Mouse (Mus musculus) hindlimb bud, embryonic 11.5 days (tissue): ENCODE data around the gene Ptch1.

Experiments
- DNase-seq: peaks from one replicate; pipeline ENCODE4 v3.0.0-alpha.2; 2012; ENCODE audit warnings: low read depth, low spot score; ENCODE audit errors: extremely low spot score

Ptch1 gene

DNA sequence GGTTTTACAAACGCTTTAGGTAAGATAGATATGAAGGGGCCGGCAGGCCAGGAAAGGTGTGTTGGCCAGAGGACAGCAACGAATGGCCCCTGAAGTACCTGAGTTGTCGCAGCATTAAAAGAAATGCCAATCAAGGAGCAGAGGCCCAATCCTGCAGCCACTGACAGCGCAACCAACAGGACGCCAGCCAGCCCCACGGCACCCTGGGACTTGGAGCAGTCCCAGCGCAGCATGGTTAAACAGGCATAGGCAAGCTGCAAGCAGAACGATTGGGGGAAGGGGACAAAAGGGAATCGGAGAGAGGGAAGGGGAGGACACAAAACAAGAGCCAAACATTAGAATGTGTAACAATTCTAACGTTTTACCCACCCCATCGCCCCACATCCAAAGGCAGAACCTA is 32.8 kb downstream of the Ptch1 start:
- DNase-seq, result no peak

DNA sequence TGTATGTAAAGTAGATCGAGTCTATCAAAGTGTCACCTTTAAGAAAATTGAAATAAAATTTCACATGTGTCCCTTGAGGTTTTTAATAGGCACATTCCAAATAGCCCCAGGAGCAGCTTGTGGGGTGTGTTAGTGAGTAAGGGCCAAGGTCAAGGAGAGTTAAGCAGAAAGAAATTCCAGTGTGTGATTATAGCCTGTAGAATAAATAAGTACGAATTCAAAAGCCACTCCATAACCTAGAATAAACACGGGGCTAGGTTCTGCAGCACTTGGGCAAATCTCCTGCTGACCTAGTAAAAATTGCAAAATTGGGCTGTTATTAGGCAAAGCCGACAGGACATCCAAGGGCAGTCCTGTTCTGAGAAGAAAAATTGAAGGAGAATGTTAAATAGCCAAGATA is 38.4 kb downstream of the Ptch1 start:
- no peak for DNase-seq

DNA sequence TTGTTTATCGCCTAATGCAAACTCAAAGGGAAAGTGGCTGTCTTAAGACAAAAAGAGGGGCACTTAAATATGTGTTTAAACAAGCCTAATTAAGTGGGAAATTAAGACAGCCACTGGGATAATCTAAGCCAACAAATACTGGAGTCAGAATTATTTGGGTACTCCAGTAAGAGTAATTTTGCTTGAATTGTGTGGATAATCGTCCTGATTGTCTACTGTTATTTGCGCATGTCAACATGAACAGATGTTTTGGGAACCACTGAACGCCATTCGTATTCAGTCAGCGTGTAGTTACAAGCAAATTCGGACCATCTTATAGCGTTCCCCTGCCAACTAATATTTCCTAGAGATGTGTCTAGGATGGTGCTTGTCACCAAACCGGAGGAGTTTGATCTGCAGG is 42.5 kb downstream of the Ptch1 start:
- no peak for DNase-seq

DNA sequence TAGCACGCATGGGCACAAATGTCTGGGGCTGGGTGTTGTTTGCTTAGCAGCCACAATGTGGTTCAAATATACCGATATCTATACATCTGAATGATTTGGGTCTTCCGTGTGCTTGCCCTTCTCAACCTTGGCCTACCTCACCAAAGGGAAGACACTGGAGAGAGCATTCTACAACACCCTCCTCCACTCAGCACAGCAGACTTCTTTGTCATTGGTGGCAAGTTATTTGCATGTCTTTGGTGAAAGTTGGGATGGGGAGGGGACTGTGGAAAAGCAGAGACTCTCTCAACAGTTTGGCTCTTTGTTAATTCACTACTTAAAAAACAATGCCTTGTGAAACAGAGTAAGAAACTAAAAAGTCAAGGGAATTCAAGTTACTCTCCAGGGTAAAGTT is 43.0 kb downstream of the Ptch1 start:
- DNase-seq, result no peak

DNA sequence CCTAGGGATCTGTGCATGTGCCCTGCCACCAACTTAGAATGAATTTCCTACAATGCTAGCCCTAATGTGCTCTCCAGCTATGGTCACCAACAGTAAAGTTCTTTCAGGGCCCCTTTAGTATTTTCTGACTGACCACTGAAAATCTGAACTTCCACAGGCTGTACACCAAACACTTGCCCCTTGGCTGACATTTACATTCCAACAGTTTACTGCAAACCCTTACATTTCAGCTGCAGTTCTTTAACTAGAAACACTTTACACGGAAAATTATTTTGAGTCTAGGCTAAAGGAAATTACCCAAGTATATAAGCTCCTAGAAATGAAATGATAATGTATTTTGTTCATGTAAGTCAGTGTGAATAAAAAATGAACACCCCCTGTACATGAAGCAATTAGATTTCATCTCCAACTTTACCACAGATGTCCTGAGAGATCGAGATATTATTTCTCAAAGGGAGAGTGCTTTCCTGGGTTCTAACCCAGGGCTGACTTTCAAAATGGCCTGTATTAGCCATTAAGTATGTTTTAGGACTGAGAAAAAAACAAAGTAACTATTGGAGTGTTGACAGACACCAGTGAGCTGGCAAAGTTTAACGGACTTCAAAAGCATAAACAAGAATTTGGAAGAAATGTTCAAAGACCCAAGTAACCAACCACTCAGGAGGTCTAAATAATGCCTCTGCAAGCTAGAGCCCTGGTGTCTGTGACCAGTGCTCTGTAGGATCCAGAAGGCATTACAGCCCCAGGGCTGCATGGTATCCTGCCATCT is 43.6 kb downstream of the Ptch1 start:
- no peak for DNase-seq

DNA sequence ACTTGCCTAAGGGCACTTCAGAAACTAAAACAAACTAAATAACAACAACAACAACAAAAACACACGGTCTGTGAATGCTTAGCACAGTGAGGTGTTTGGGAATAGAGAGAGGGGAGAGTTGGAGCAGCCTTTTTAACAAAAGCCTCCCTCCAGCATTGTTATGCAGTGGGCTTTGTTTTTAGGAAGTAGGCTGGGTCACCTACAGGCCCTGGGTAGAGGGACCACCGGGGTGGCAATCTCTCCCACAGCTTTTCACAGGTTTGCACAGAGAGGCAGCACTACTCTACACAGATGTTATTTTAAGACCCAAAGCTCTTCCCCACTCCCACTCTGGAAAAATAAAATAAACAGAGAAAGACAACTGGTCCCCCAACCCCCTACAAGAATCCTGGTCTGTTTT is 44.5 kb downstream of the Ptch1 start:
- DNase-seq, result no peak

DNA sequence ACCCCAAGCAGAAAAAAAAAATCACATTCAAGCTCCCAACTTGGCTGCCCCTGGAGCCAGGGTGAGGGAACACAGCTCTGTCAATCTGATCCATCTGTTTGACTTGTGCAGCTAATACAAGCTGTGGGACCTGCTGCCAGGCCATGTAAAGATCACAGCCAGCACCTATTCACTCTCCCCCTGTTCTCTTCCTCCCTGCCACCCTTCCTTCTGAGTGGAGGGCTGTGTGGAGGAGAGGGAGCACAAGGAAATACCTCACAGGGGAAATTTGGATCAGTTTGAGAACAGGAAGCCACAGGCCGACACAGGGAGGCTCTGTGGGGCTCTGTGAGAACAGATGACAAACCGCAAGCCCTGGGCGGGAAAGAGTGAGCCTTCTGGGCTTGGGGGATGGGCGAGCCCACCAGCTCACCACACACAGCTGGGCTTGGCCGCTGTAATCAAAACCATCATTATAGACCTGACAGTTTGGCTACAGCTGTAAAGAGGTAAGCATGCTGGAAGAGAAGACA is 45.2 kb downstream of the Ptch1 start:
- DNase-seq, result no peak

DNA sequence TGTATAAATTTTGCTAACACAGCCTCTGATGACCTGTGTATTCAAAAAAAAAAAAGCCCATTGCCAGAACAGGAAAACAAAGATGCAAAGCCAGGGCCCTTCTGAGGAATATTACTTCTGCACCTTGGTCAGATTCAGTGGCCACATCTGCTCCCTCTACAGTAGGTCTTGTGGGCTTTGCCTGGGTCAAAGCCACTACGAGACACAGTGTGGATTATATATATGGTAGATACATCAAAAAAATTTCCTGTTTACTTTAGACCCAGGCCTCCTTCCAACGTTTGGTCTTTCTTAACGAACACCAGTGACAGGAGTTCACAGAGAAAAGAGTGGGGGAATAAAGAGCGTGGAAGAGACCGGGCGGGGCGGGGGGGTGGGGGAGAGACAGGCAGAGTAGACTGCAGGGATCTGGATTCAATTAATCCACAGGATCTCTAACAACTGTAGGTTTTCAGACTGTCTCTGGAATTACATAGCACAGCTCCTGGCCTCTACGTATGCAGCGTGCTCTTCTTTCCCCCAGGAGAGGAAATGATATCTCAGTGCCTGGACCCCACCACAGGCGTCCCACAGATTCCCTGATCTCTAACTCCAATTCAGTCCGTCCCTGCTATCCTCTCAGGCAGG is 47.7 kb downstream of the Ptch1 start:
- DNase-seq, result no peak

DNA sequence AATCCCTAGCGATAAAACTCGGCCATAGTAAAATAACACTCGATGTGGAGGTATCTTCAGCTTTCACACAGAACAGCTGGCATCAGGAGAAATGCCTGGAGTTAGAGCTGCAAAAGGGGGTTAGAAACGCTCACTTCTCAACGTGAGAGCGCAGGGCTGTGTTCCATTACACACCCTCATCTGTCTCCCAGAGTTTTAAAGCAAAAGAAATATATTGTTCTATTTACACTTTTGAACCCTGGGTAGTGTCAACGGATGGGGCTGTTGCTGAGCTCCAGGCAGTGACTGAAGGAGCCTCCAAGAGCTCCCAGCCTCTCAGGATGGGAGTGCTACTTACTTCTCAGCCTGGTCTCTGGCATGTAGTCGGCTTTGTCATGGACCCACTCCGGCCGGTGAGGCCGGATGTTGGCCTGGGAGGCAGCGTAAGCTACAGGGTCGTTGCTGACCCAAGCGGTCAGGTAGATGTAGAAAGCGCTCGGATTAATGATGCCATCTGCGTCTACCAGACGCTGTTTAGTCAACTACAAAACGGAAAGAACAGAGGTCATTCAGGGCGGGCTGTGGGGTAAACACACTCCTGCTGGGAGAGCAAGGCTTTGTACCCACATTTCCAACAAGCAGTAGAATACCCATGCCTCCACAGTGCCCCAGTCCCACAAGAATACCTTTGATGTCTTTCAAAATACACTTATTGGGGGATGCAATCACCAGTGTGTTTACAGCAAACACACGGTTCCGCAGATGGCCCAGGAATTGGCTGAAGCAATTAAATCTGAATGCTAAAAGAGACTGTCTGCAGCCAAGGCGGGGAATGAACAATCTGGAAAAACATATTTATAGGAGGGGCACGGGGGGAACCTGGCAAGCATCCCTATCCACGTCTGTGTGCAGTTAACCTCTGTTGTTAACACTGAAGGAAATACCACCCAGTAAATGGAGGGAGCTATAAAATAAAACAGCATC is 48.5 kb downstream of the Ptch1 start:
- DNase-seq, result no peak

DNA sequence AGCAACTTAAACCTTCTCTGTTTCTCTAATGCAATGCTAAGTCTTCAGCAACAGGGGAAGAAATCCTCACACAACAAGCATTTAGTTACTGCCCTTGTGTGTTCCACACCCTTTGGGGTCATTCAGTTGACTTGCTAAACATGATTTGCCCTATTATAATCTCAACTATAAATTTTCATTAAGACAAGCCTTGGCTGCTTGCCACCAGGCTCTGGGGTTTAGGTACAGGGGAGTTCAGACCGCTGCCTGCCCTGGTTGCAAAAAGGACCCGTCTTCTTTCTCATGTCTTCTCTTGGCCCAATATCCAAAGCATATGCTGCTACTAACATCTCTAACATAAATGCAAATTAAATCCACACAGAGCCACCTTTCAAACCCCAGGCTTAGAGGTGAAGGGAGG is 49.3 kb downstream of the Ptch1 start:
- DNase-seq, result no peak

DNA sequence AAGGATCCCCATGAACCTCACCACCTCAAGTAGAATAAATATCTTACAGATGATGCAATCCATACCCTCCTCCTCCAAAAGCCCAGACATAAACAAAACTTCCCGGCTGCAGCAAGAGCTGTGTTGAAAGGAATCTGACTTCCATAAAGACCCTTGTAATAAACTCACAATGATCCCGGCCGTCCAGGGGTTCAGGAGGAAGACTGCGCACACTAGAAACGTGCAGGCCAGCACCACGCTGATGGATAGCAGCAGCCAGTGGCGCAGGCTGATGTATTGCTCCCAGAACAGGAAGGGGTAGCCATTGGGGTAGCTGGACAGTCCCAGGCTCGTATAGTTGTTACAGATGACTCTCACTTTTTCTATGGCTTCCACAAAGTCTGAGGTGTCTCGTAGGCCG is 50.6 kb downstream of the Ptch1 start:
- DNase-seq, result no peak

DNA sequence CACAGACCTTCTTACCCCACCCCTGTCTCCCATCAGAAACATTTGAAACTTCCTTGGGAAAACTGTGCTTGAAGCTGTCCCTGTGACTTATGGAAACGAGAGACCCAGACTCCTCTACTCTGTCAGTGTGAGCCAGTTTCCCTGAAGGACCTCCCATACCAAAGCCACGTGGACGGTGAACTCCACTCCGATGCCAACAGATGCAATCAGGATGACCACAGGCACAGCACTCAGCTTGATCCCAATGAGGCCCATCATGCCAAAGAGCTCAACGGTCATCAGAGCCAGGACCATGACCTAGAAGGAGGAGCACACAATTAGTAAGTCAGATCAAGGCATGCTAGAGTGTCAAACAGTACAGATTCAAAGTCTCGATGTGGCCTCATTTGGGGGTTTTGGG is 53.3 kb downstream of the Ptch1 start:
- no peak for DNase-seq

DNA sequence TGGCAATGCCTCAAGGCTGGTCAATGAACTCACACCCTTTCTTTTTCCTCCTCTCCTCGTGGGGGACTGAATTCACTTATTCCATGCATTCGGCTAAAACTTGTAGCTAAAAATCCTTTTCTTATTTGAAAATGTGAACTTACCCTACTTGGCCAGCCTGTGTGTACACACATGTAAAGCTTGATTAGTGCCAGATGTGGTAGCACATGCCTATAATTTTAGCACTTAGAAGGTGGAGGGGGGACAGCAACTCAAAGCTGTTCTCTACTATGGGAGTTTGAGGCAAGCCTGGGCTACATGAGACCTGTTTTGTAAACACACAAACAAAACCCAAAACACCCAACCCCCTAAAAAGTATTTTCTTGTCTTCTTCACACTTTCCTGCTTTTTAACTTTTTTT is 56.9 kb downstream of the Ptch1 start:
- no peak for DNase-seq

DNA sequence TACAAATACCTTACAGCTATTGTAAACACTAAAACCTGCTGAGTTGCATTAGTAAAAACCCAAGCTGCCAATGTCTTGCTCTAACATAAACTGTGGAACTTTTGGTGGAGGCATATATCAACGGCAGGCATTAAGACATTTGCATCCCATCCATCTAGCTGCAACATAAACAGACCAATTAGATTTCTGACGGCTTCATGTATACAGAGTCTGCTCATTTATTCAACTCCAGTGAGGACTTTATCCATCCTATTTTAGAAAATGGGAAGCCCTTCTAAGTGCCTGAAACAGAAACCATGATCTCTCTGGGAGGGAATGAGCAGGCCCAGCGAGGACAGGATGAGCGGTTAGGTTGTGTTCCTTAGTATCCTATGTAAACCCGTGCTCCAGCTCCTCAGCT is 57.9 kb downstream of the Ptch1 start:
- no peak for DNase-seq

DNA sequence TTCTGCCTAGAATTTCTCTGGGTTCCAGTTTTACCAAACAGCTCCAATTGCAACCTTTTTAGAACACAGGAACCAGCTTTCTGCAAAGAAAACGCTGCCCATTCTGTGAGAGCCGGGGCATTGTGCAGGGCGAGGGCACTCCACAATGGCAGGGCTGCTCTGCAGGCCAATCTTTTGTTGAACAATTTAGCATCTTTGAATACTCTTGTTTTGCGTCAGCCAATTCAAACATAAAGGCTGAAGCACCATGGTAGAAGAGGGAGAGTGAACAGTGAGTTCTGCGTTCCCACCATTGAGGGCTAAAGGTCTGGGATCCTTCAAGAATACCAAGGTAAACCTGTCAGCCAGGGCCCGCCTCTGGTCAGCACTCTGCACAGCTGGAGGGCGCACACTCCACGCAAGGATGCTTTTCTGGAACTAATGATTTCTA is 58.5 kb downstream of the Ptch1 start:
- DNase-seq, result no peak

DNA sequence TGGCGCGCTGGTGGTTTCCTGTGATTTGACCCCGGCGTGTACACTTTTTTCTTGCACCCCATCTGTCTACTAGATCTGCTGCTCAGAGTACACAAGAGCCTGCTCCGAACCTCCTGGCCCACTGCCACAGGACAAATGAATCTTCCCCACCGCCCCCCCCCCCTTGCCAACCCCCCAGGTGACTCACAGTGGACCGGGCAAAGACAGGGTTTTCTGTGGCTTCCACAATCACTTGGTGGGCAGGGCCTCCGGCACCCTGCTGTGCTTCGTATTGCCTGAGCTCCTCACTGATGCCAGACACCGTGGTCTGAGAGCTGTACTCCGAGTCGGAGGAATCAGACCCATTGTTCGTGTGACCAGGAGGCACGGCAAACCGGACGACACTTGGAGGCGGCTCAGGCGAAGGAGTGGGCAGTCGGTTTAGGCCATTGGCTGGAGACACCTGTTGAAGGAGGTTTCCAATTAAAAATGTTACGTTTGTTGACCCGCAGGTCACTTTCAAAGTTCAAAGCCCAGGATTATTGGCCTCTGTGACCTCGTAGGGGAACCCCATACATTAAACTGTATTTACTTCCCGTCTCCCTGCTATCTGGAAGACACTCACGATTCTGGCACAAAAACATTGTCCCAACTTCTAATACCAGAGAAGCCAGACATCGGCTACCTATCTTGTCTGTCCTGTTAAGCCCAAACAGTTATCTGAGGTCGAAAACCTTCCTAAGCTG is 59.9 kb downstream of the Ptch1 start:
- DNase-seq, result no peak

DNA sequence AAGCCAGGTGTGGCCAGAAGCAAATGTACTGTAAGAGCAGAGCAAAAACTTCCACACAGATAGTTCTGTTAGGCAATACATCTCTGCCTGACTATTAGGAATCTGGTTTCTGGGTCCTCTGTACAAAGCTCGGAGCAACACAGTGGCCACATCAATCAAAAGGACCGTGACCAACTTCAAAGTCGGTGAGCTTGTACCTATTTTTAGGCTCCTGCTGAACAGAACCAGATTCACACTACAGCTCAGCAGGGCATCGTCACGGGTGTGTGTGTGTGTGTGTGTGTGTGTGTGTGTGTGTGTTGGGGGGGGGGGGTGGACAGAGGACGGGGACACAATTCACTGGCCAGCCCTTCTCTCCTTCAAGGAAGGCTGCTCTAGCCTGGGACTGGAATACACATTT is 61.0 kb downstream of the Ptch1 start:
- no peak for DNase-seq

DNA sequence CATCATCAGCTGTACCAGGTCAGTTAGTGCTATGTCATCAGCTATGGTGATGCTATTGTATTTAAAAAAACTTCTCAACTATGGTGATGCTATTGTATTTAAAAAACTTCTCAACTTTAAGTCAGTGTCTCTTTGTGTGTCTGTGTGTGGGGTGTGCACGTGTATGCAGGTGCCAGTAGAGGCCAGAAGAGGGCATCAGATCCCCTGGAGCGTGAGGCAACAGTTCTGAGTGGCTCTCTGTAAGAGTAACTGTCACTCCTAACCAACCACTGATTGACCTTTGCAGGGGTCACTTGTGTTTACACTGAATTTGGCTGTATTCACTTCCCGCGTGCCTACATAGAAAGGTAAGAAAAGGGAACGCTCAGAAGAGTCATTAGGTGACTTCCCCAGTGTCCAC is 65.6 kb downstream of the Ptch1 start:
- DNase-seq, result no peak

DNA sequence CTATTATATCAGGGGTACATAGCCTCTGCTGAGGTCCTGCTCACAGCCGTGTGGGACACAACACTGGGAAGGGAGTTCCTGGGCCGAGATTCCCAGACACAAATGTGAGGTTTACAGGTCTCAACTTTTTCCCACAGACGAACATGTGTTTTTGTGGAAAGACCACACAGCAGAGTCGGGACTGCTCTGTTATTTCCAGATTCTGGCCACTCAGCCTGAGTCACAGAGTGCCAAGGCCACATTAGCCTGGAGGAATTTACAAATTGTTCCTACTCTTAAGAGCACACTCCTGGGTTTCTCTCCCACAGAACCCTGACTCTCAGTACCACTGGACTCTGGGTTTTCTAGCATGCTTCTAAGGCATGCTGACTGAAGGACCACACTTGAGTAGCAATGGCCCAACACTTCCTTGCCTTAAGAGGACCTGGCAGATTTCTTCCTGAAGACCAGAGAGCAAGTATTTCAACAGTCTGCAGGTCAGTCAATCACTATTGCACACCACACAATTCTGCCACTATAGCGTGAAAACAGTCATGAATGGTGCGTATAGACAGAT is 66.3 kb downstream of the Ptch1 start:
- DNase-seq, result no peak

DNA sequence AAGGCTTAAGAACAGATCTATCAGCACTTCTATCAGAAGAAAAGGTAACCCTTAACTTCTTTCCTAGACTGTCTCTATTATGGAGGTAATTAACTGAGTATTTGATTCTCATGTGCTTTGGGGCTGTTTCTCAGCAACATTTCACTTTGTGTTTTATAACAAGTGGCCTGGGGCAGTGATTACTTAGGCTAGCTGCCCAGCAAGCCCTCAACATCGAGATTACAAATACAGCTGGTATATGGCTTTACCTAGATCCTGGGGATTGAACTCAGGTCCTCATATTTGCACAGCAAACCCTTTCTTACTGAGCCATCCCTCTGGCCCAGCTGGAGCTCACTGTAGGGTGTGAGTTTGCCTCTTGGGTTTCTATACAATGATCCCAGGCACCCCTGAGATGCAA is 67.0 kb downstream of the Ptch1 start:
- DNase-seq, result no peak

DNA sequence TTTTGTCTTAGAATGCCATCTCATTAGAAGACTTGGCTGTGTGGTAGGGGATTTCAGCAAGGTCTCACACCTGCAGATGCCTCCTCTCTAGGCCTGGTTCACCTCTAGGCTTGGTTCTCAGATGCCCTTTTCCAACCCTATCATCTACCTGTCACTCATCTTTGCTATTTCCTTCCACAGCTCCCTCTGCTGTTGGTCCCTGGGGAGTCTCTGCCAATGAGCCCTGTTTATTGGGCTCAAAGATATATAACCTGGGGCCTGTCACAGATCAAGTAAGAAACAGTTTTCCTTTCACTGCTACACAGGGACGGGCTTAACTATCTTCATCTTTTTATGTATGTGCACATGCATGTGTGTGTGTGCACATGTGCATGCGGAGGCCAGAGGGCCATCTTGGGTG is 71.0 kb downstream of the Ptch1 start:
- DNase-seq, result no peak
